Mouse (Mus musculus): ENCODE data around the gene Zfp207. TPM values are rescaled to one million over a fixed set of nuclear protein-coding genes. Genes with fewer than 3 reads are reported as not detected.
A peak's percentile ranks its signal among the peaks of the same experiment; 100 is the strongest.

Zfp207 gene
- polyA plus RNA-seq, 1 experiment from 2014 or later: 214 TPM

- ATAC-seq (ENCODE audit: low read depth): no peak
Observed at GRCm38 (mm10) chr11:80429500-80430166, 46.6 kb downstream of the Zfp207 start.

GRCm38 (mm10) chr11:80430366-80430910 is 47.4 kb downstream of the Zfp207 start:
- Histone ChIP-seq H3K27ac (replicated peaks; ENCODE audit: low read depth, low read length) (no peak overlapping the region), H3K36me3 (ENCODE audit: control insufficient read depth, insufficient read depth, low read length) (peaks cover 30% of the 10 kb centered on the region), H3K9me3 (ENCODE audit: control insufficient read depth, low read length) (no peaks in the 10 kb centered on the region), H3K4me3 (ENCODE audit: low read depth, low read length) (no peak overlapping the region), H3K27me3 (replicated peaks; ENCODE audit: control insufficient read depth, insufficient read depth, low read length) (no peaks in the 10 kb centered on the region), H3K9ac (ENCODE audit: low read depth, low read length) (no peak overlapping the region), H3K4me2 (ENCODE audit: low read depth, low read length) (no peak overlapping the region), H3K4me1 (ENCODE audit: control insufficient read depth, insufficient read depth, low read length) (peaks cover 7% of the 10 kb centered on the region; the same call in 1 of the 2 replicates)
- WGBS: 90% methylated on average over 3 of the region's 3 CpGs
- DNase-seq (ENCODE audit: low spot score): no peak
- no peak for ATAC-seq (ENCODE audit: low read depth)

More at GRCm38 (mm10) chr11:80429500-80430166, 46.6 kb downstream of the Zfp207 start:
- Histone ChIP-seq H3K4me3 (ENCODE audit: low read depth, low read length) (peak overlapping the region; percentile 94), H3K9ac (ENCODE audit: low read depth, low read length) (peak overlapping the region; percentile 95), H3K4me1 (ENCODE audit: control insufficient read depth, insufficient read depth, low read length) (peaks cover 7% of the 10 kb centered on the region; the same call in 1 of the 2 replicates), H3K36me3 (ENCODE audit: control insufficient read depth, insufficient read depth, low read length) (peaks cover 26% of the 10 kb centered on the region), H3K27ac (replicated peaks; ENCODE audit: low read depth, low read length) (no peak overlapping the region; the same call in 1 of the 2 replicates), H3K27me3 (replicated peaks; ENCODE audit: control insufficient read depth, insufficient read depth, low read length) (no peaks in the 10 kb centered on the region), H3K4me2 (ENCODE audit: low read depth, low read length) (peak overlapping the region; percentile 81), H3K9me3 (ENCODE audit: control insufficient read depth, low read length) (no peaks in the 10 kb centered on the region)
- no peak for DNase-seq (ENCODE audit: low spot score)
- WGBS: 63% methylated on average over 14 of the region's 14 CpGs

- Histone ChIP-seq H3K9me3 (ENCODE audit: control insufficient read depth, low read length) (no peaks in the 10 kb centered on the region), H3K4me1 (ENCODE audit: control insufficient read depth, insufficient read depth, low read length) (no peaks in the 10 kb centered on the region), H3K27ac (replicated peaks; ENCODE audit: low read depth, low read length) (no peak overlapping the region), H3K27me3 (replicated peaks; ENCODE audit: control insufficient read depth, insufficient read depth, low read length) (no peaks in the 10 kb centered on the region), H3K36me3 (ENCODE audit: control insufficient read depth, insufficient read depth, low read length) (peaks cover 75% of the 10 kb centered on the region), H3K9ac (ENCODE audit: low read depth, low read length) (no peak overlapping the region), H3K4me3 (ENCODE audit: low read depth, low read length) (no peak overlapping the region), H3K4me2 (ENCODE audit: low read depth, low read length) (no peak overlapping the region)
- WGBS: 93% methylated on average over 3 of the region's 3 CpGs
- ATAC-seq (ENCODE audit: low read depth): no peak
- no peak for DNase-seq (ENCODE audit: low spot score)
Observed at GRCm38 (mm10) chr11:80446916-80447315, 63.8 kb downstream of the Zfp207 start.

GRCm38 (mm10) chr11:80449859-80450258 is 66.8 kb downstream of the Zfp207 start:
- DNase-seq (ENCODE audit: low spot score) (no peak), ATAC-seq (ENCODE audit: low read depth) (no peak)

GRCm38 (mm10) chr11:80452242-80452641 is 69.2 kb downstream of the Zfp207 start:
- Histone ChIP-seq H3K27ac (replicated peaks; ENCODE audit: low read depth, low read length) (no peak overlapping the region), H3K4me2 (ENCODE audit: low read depth, low read length) (no peak overlapping the region), H3K27me3 (replicated peaks; ENCODE audit: control insufficient read depth, insufficient read depth, low read length) (no peaks in the 10 kb centered on the region), H3K4me3 (ENCODE audit: low read depth, low read length) (no peak overlapping the region), H3K9ac (ENCODE audit: low read depth, low read length) (no peak overlapping the region), H3K36me3 (ENCODE audit: control insufficient read depth, insufficient read depth, low read length) (peaks cover 71% of the 10 kb centered on the region), H3K9me3 (ENCODE audit: control insufficient read depth, low read length) (no peaks in the 10 kb centered on the region), H3K4me1 (ENCODE audit: control insufficient read depth, insufficient read depth, low read length) (no peaks in the 10 kb centered on the region)
- ATAC-seq (ENCODE audit: low read depth) (no peak), DNase-seq (ENCODE audit: low spot score) (no peak)
- WGBS: 92% methylated on average over 3 of the region's 3 CpGs

More at GRCm38 (mm10) chr11:80449859-80450258, 66.8 kb downstream of the Zfp207 start:
- H3K4me1 ChIP-seq (ENCODE audit: control insufficient read depth, insufficient read depth, low read length): no peaks in the 10 kb centered on the region
- H3K27me3 ChIP-seq (replicated peaks; ENCODE audit: control insufficient read depth, insufficient read depth, low read length): no peaks in the 10 kb centered on the region
- H3K36me3 ChIP-seq (ENCODE audit: control insufficient read depth, insufficient read depth, low read length): peaks cover 77% of the 10 kb centered on the region
- no peak overlapping the region for H3K4me3 ChIP-seq (ENCODE audit: low read depth, low read length)
- no peak overlapping the region for H3K9ac ChIP-seq (ENCODE audit: low read depth, low read length)
- H3K27ac ChIP-seq (replicated peaks; ENCODE audit: low read depth, low read length): no peak overlapping the region
- WGBS: 96% methylated on average over 2 of the region's 2 CpGs
- no peak overlapping the region for H3K4me2 ChIP-seq (ENCODE audit: low read depth, low read length)
- no peaks in the 10 kb centered on the region for H3K9me3 ChIP-seq (ENCODE audit: control insufficient read depth, low read length)

GRCm38 (mm10) chr11:80453198-80453597 is 70.1 kb downstream of the Zfp207 start:
- H3K36me3 ChIP-seq (ENCODE audit: control insufficient read depth, insufficient read depth, low read length): peaks cover 75% of the 10 kb centered on the region

More at GRCm38 (mm10) chr11:80453198-80453597, 70.1 kb downstream of the Zfp207 start:
- no peaks in the 10 kb centered on the region for H3K27me3 ChIP-seq (replicated peaks; ENCODE audit: control insufficient read depth, insufficient read depth, low read length)
- H3K27ac ChIP-seq (replicated peaks; ENCODE audit: low read depth, low read length): no peak overlapping the region
- H3K4me3 ChIP-seq (ENCODE audit: low read depth, low read length): no peak overlapping the region
- H3K4me1 ChIP-seq (ENCODE audit: control insufficient read depth, insufficient read depth, low read length): no peaks in the 10 kb centered on the region
- H3K4me2 ChIP-seq (ENCODE audit: low read depth, low read length): no peak overlapping the region
- H3K9ac ChIP-seq (ENCODE audit: low read depth, low read length): no peak overlapping the region
- 96% methylated on average over 1 of the region's 1 CpGs for WGBS
- no peak for ATAC-seq (ENCODE audit: low read depth)
- no peaks in the 10 kb centered on the region for H3K9me3 ChIP-seq (ENCODE audit: control insufficient read depth, low read length)
- no peak for DNase-seq (ENCODE audit: low spot score)

Other genes starting within 250 kb of the Zfp207 start
- 21.6 and 23.9 TPM in 2 replicates for gene Tefm, start 241.1 kb upstream of the Zfp207 start, polyA plus RNA-seq (2014; fragmentation: Nextera tagmentation; extraction: Ambion mirVana)
- 2.2 and 2.7 TPM in 2 replicates for gene Adap2, start 229.2 kb upstream of the Zfp207 start, polyA plus RNA-seq (2014; fragmentation: Nextera tagmentation; extraction: Ambion mirVana)
- gene Rnf135, start 199.4 kb upstream of the Zfp207 start, polyA plus RNA-seq (2014; fragmentation: Nextera tagmentation; extraction: Ambion mirVana): 6.7 and 8.3 TPM in 2 replicates
- 58.8 and 60.9 TPM in 2 replicates for gene Rhot1, start 174.3 kb upstream of the Zfp207 start, polyA plus RNA-seq (2014; fragmentation: Nextera tagmentation; extraction: Ambion mirVana)
- gene Rhbdl3, start 82.4 kb upstream of the Zfp207 start, polyA plus RNA-seq (2014; fragmentation: Nextera tagmentation; extraction: Ambion mirVana): 4.1 and 5.0 TPM in 2 replicates
- 20.8 and 26.7 TPM in 2 replicates for gene 5730455P16Rik, start 5.2 kb upstream of the Zfp207 start, polyA plus RNA-seq (2014; fragmentation: Nextera tagmentation; extraction: Ambion mirVana)
- gene Psmd11, start 45.3 kb downstream of the Zfp207 start, polyA plus RNA-seq (2014; fragmentation: Nextera tagmentation; extraction: Ambion mirVana): 264 and 294 TPM in 2 replicates
- 4.9 and 5.1 TPM in 2 replicates for gene Cdk5r1, start 93.7 kb downstream of the Zfp207 start, polyA plus RNA-seq (2014; fragmentation: Nextera tagmentation; extraction: Ambion mirVana)

All from embryonic facial prominence, embryonic 14.5 days (tissue).